Mouse (Mus musculus) stomach, postnatal 0 days (tissue): Measurements from ENCODE around the gene Plekha6. TPM values are rescaled to one million over a fixed set of nuclear protein-coding genes. Genes with fewer than 3 reads are reported as not detected.
"Not testable (repeated sequence)": the region's sequence is repeated elsewhere in the genome, so short reads cannot be mapped to it uniquely, and the experiment has no call there.

Source experiments
- ATAC-seq: fragments of 200-750 bp; cut with Nextera tagmentation; 2 replicates; pipeline ENCODE4 v1.8.0; 2017; ENCODE audit not compliant: low FRiP score, low TSS enrichment
- DNase-seq: peaks from one replicate; pipeline ENCODE4 v3.0.0-alpha.2; 2016; ENCODE audit warnings: low spot score
- H3K27ac ChIP-seq: fragments of 300-500 bp; sonication (generic); replicated peaks from 2 replicates; pipeline ENCODE4 v1.5.1; 2014; ENCODE audit warnings: mild to moderate bottlenecking, control low read depth
- H3K27me3 ChIP-seq: fragments of 300-500 bp; sonication (generic); 2 replicates; pipeline ENCODE4 v1.6.1; 2014; ENCODE audit warnings: low read length; ENCODE audit not compliant: control insufficient read depth, insufficient read depth
- H3K36me3 ChIP-seq: fragments of 300-500 bp; sonication (generic); 2 replicates; pipeline ENCODE4 v1.6.1; 2014; ENCODE audit warnings: low read length, mixed read lengths; ENCODE audit not compliant: control insufficient read depth, insufficient read depth
- H3K4me1 ChIP-seq: fragments of 300-500 bp; sonication (generic); replicated peaks from 2 replicates; pipeline ENCODE4 v1.6.1; 2014; ENCODE audit warnings: antibody characterized with exemption; ENCODE audit not compliant: control insufficient read depth, insufficient read depth
- H3K4me2 ChIP-seq: fragments of 300-500 bp; sonication (generic); replicated peaks from 2 replicates; pipeline ENCODE4 v1.6.1; 2014; ENCODE audit warnings: low read depth, mild to moderate bottlenecking, control low read depth, moderate library complexity
- H3K4me3 ChIP-seq: fragments of 300-500 bp; sonication (generic); 2 replicates; pipeline ENCODE4 v1.5.1; 2014; ENCODE audit warnings: low read depth, low read length, control low read depth
- H3K9ac ChIP-seq: fragments of 300-500 bp; sonication (generic); 2 replicates; pipeline ENCODE4 v1.6.1; 2014; ENCODE audit warnings: mild to moderate bottlenecking, low read length, control low read depth, mixed read lengths
- H3K9me3 ChIP-seq: fragments of 300-500 bp; sonication (generic); 2 replicates; pipeline ENCODE4 v1.6.1; 2016; ENCODE audit warnings: low read length; ENCODE audit not compliant: control insufficient read depth
- CTCF ChIP-seq: IDR thresholded peaks from 2 replicates; pipeline ENCODE4 v1.5.1; 2016; ENCODE audit warnings: antibody characterized with exemption, low read depth, mild to moderate bottlenecking, moderate library complexity
- EP300 ChIP-seq: optimal IDR thresholded peaks from 2 replicates; pipeline ENCODE3; 2016; ENCODE audit warnings: antibody characterized with exemption
- WGBS: fragments of 180-500 bp; shearing (Covaris S2); extraction: QIAGEN DNeasy Blood & Tissue Kit; methylation state at CpG from one replicate; pipeline ENCODE4 v1.1.7; 2014; 5-methylcytosine and 5-hydroxymethylcytosine counted together
- polyA plus RNA-seq: library from polyadenylated mRNA; unstranded; fragments of >200 nt; fragmentation: Nextera tagmentation; extraction: Ambion mirVana; gene quantifications from 2 replicates; pipeline ENCODE4 v1.2.1, GENCODE M21; 2015

Gene Plekha6
- polyA plus RNA-seq, 1 experiment from 2014 or later: 11.1 TPM

DNA sequence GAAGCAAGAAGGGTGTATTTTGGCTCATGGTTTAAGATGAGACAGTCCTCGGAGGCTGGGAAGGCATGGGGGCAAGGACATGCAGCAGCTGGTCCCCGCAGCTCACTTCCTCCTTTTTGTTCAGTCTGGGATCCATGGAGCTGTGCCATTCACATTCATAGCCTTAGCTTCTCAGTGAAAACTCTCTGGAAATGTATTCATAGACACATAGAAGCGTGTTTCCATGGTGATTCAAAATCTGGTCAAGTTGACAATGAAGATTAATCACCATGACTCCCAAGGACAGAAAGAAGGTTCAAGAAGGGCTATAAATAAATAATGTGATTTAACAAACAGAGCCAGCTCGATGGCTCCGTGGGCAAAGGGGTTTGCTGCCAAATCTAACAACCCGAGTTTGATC is 169.9 kb downstream of the Plekha6 start:
- WGBS: 78% methylated on average over 6 of the region's 6 CpGs
- no peak overlapping the region for H3K27ac ChIP-seq
- H3K9me3 ChIP-seq: no peaks in the 10 kb centered on the region
- TF ChIP-seq EP300 (no peak), CTCF (no peak)
- no peaks in the 10 kb centered on the region for H3K4me1 ChIP-seq
- ATAC-seq: no peak
- H3K4me2 ChIP-seq: no peak overlapping the region
- H3K9ac ChIP-seq: no peak overlapping the region
- no peak overlapping the region for H3K4me3 ChIP-seq
- H3K27me3 ChIP-seq: peaks cover 3% of the 10 kb centered on the region; the same call in 1 of the 2 replicates
- no peak for DNase-seq
- no peaks in the 10 kb centered on the region for H3K36me3 ChIP-seq

DNA sequence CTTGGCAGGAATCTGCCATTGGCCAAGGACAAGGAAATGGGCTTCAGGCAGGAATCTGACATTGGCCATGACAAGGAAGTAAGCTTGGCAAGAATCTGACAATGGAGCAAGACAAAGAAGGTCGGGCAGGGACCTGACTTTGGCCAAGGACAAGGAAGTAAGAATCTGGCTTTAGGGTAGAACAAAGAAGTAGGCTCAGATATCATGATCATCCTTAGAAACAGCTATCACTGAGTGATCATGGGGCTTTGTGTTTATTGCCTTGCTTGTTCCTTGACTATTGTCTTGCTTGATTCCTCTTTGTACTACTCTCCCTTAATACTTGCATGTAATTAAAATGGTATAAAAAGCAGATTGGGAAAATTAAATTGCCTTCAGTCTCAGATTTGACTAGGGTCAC is 176.4 kb downstream of the Plekha6 start:
- not testable (repeated sequence) for H3K4me3 ChIP-seq, H3K27ac ChIP-seq, H3K4me2 ChIP-seq, H3K9me3 ChIP-seq, DNase-seq, ATAC-seq, H3K36me3 ChIP-seq, H3K27me3 ChIP-seq, H3K9ac ChIP-seq, H3K4me1 ChIP-seq
- WGBS: 63% methylated on average over 1 of the region's 1 CpGs

DNA sequence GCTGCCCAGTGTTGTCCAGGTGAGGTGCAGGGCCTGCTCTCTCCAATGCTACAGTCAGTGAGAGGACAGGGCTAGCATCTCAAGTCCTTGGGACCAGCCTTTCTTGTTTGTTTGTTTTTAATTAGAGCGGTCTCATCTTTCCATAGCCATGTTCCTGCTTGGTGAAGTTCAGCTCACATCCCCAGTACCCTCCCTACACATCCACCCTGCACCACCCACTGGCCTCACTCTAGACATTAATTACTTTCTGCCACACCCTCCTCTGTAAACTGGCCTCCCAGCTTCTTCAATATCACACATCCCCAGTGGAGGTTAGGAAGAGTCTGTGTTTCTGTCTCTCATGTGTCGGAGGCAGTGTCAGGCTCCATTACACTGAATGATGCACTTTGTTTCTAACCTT is 180.3 kb downstream of the Plekha6 start:
- ATAC-seq: no peak
- H3K27me3 ChIP-seq: no peaks in the 10 kb centered on the region

DNA sequence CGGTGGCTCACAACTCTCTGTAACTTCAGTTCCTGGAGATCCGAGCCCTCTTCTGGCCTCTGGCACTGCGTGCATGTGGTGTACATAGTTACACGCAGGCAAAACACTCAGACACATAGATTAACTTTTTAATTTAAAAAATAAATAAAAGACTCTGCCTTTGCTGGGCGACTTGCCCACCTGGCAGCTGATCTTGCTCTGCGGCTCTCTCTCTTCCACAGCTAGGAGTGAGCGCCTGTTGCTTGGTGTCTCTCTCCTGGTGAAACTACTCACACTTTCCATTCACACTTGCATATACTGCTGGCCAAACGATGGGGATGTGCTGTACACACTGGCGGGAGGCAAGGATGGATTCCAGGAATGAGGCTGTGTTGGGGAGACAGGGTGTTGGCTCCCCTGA is 182.5 kb downstream of the Plekha6 start:
- H3K9ac ChIP-seq: no peak overlapping the region
- no peaks in the 10 kb centered on the region for H3K9me3 ChIP-seq
- WGBS: 62% methylated on average over 9 of the region's 9 CpGs
- ATAC-seq: no peak
- H3K27me3 ChIP-seq: no peaks in the 10 kb centered on the region
- TF ChIP-seq EP300: no peak
- TF ChIP-seq CTCF: no peak
- H3K4me3 ChIP-seq: no peak overlapping the region
- 0 out of 2 replicates have a peak, but pooled peaks cover 3% of the 10 kb centered on the region for H3K4me1 ChIP-seq
- peak; percentile 13 for DNase-seq
- no peak overlapping the region for H3K27ac ChIP-seq
- no peaks in the 10 kb centered on the region for H3K36me3 ChIP-seq
- H3K4me2 ChIP-seq: no peak overlapping the region

More for the DNA sequence above, 180.3 kb downstream of the Plekha6 start:
- H3K9me3 ChIP-seq: no peaks in the 10 kb centered on the region
- DNase-seq: no peak
- WGBS: 83% methylated on average over 2 of the region's 2 CpGs
- no peak overlapping the region for H3K27ac ChIP-seq
- no peak overlapping the region for H3K4me3 ChIP-seq
- TF ChIP-seq EP300 (no peak), CTCF (no peak)
- no peak overlapping the region for H3K9ac ChIP-seq
- no peak overlapping the region for H3K4me2 ChIP-seq
- H3K36me3 ChIP-seq: no peaks in the 10 kb centered on the region
- H3K4me1 ChIP-seq: 0 out of 2 replicates have a peak, but pooled peaks cover 3% of the 10 kb centered on the region

DNA sequence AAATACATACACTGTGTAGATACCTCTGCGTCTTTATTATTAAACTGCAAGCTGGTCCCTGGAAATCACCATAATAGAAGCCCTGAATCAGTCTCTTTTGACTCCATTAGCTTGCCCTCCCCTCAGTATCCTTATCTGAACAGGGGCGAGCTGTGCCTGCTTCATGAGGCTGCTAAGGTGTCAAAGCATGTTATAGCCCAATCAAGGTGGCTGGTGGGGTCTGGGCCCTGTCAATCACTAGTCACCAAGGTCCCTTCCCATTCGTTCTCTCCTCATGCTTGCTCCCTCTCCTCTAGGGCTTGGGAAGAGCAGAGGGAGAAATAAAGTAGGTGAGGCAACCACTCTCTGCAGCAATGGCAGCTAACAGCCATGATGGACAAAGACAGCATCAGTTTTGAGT is 183.2 kb downstream of the Plekha6 start:
- Histone ChIP-seq H3K4me2 (no peak overlapping the region), H3K4me3 (no peak overlapping the region), H3K27me3 (no peaks in the 10 kb centered on the region), H3K36me3 (no peaks in the 10 kb centered on the region), H3K27ac (no peak overlapping the region), H3K4me1 (0 out of 2 replicates have a peak, but pooled peaks cover 3% of the 10 kb centered on the region), H3K9me3 (no peaks in the 10 kb centered on the region), H3K9ac (no peak overlapping the region)
- peak; percentile 6 for DNase-seq
- WGBS: 70% methylated on average over 3 of the region's 3 CpGs
- no peak for ATAC-seq
- no peak for TF ChIP-seq EP300
- TF ChIP-seq CTCF: no peak

DNA sequence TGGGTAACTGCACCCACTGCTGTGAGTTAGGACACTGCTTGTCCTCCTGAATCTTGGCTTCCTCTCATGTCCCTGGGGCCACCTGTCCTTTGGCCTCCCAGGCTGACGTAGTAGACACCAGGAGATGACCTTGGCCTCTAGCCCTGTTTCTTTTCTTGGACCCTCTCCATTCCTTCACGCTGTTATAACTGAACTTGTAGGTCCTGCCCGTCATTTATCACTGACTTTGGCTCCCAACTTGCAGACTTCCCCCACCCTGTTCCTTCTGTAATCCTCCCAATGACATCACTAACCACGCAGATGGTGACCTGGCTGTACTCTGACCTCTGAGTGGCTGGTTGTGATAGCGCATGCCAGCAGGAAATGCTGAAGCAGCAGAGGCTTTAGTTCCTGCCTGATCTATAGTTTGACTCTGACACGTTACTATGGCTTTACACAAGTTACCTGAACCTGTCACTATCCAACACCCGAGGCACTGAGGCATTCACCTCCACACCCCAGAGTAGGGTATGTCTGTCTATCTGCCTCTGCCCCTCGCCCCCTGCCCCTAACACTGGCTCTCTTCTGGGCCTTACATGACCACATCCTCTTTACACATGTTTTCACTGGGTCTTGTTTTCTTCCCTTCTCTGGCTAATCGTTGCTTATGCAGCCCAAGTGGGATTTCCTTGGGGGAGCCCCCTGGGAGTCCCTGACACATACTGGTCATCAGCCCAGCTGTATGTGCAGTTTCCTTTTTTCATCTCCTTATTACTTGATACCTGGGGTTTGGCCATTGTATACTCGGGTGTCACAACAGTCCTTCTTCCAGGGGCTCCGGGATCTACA is 183.9 kb downstream of the Plekha6 start:
- no peak overlapping the region for H3K4me3 ChIP-seq
- H3K9ac ChIP-seq: no peak overlapping the region
- peak; percentile 83 for ATAC-seq
- no peaks in the 10 kb centered on the region for H3K36me3 ChIP-seq
- DNase-seq: peak; percentile 43
- 45% methylated on average over 11 of the region's 11 CpGs for WGBS
- TF ChIP-seq CTCF: no peak
- TF ChIP-seq EP300: no peak
- H3K4me2 ChIP-seq: no peak overlapping the region
- H3K4me1 ChIP-seq: 0 out of 2 replicates have a peak, but pooled peaks cover 3% of the 10 kb centered on the region
- no peaks in the 10 kb centered on the region for H3K27me3 ChIP-seq
- no peak overlapping the region for H3K27ac ChIP-seq
- no peaks in the 10 kb centered on the region for H3K9me3 ChIP-seq
